Mouse (Mus musculus) splenic B cell, adult 2 months (primary cell): ENCODE measurements around the gene Adcy1.

Experiments
- DNase-seq: peaks from one replicate; pipeline ENCODE4 v3.0.0-alpha.2; 2011; ENCODE audit warnings: low read depth, low spot score
- H3K27me3 ChIP-seq: 2 replicates; pipeline ENCODE4 v1.6.1; 2012; ENCODE audit warnings: mild to moderate bottlenecking, low read length, moderate library complexity, mixed read lengths; ENCODE audit not compliant: control insufficient read depth, poor library complexity, insufficient read depth, severe bottlenecking
- H3K36me3 ChIP-seq: 2 replicates; pipeline ENCODE4 v1.6.1; 2012; ENCODE audit warnings: mild to moderate bottlenecking, low read length, moderate library complexity, mixed read lengths; ENCODE audit not compliant: control insufficient read depth, poor library complexity, insufficient read depth, severe bottlenecking

Adcy1 gene

DNA sequence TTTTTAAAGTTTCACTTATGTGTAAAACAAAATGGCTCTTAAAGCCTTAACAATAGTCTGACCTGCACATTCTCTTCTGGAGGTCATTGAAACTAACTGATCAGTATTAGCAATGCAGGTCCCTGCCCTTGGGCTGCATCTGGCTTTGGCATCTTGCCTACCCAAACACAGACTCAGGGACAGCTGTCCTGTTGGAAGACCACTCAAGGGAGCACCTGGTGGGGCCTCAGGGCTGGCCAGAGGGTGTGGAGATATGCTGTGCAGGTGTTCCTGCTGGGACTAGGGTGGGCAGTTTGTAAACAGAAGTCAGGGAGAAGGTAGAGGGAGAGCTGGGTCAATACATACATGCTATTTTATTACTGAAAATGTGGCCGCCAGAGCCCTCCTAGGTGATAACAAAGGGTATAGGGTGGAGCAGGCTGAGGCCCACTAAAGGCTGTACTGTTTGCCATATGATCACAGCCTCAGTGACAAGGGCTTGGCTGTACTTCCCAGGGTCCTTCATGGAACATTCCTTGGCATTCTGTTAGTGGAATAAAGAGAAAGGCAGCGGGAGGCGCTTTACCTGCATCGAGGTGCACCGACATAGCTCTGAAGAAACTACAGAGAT lies 73.1 kb downstream of the Adcy1 start:
- no peaks in the 10 kb centered on the region for H3K27me3 ChIP-seq
- no peaks in the 10 kb centered on the region for H3K36me3 ChIP-seq
- DNase-seq: no peak

DNA sequence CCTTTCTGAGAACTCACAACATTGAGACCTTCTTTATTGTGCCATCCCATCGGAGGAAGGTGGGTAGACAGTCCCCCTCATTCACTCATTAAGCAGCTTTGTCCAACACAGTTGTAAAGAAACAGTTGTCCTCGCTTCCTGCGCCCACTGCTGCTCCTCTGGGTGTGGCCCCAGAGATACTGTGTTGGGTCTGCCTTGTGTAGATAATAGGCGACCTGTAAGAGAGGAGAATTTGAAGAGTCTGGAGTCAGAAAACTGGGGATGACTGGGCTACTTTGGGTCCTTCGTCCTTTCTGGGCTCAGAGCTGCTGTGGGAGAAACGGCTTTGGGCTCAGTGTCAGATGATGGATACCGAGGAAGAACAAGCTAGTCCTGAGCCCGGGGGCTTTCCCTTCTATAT lies 75.1 kb downstream of the Adcy1 start:
- H3K27me3 ChIP-seq: no peaks in the 10 kb centered on the region
- H3K36me3 ChIP-seq: no peaks in the 10 kb centered on the region
- DNase-seq: no peak

DNA sequence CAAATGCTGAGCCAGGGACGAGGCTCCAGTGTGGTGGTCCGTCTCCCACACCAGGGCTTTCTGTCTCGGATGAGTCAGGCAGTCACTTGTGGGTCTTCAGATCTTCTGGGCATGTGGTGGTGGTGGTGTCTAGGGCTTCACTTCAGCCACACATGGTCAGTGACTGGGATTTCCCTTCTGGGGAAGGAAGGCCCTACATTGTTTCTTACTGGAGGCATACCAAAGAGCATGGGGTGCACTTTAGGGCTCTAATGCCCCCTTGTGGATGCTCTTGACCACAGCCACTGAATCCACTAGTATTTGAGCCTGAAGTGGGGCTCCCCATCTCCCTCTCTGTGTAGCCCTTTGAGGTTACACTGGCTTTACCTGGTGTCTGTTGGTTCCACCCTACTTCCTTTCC lies 77.2 kb downstream of the Adcy1 start:
- no peak for DNase-seq
- H3K36me3 ChIP-seq: no peaks in the 10 kb centered on the region
- no peaks in the 10 kb centered on the region for H3K27me3 ChIP-seq

DNA sequence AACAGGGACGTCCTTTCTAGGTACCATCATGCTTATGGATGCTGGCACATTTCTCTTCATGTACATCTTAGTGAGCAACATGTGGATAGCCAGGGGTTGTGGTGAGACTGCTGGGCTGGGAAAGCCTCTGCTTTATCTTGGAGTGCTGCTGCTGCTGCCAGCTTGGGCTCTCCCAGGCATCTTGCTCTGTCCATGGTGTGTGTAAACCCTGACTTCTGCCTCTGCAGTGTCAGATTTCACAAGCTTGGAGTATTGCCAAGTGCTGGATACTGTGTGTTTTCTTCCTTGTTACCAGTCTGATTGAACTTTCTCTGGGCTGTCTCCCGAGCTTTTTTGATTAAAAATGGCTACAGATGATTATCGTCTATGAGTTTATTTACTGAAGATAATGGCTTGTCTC lies 79.4 kb downstream of the Adcy1 start:
- H3K27me3 ChIP-seq: no peaks in the 10 kb centered on the region
- no peak for DNase-seq
- H3K36me3 ChIP-seq: no peaks in the 10 kb centered on the region

DNA sequence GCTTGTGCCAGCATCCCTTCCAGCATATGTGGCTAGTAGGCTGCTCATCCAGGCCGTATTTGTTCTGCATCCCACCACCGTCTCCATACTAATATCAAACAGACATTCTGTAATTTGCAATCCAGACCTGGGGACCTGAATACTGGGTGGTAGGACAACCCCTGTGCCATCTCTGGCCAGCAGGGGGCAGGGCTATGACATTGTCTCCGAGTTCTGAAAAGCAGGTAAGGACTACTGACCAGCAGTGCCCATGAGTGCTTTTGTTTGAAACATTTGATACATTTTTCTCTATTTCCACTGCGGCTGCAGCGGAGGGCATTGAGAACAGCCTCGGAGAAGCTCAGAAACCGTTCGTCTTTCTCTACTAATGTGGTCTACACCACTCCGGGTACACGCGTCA lies 81.1 kb downstream of the Adcy1 start:
- H3K36me3 ChIP-seq: no peaks in the 10 kb centered on the region
- no peak for DNase-seq
- no peaks in the 10 kb centered on the region for H3K27me3 ChIP-seq

DNA sequence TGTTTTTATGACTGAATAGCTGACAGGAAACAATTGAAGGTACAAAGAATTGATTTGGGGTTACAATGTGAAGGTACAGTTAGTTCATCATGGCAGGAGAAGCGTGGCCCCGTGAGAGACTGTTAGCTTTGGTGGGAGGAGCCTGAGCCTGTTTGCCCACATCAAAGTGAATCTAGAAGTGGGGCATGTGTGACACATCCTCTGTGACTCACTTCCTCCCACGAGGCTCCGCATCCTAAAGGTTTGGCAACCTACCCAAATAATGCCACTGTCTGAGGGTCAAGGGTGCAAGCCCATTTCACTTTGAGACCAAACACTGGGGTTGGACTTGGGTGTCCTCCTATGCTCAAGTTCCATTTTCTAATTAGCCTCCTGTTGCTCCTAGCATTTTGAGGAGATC lies 81.9 kb downstream of the Adcy1 start:
- DNase-seq: no peak
- Histone ChIP-seq H3K36me3 (no peaks in the 10 kb centered on the region), H3K27me3 (no peaks in the 10 kb centered on the region)

DNA sequence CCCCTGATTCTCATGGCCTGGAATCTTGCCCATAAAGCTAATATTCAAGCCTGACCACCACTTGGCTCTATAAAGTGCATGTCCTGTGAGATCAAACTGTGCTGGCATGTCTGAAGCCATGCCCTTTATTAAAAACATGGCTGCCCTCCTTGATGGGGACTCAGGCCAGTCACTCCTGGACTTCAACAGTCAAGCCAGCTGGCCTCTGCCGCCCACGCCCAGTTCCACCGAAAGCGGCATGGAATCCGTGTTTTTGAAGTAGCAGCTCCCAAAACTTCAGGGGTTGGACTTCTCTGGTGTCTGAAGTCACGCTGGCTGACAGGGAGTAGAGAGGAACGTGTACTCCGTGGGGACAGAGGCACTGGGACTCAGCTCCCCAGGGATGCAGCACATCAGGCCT lies 84.2 kb downstream of the Adcy1 start:
- H3K27me3 ChIP-seq: no peaks in the 10 kb centered on the region
- DNase-seq: no peak
- no peaks in the 10 kb centered on the region for H3K36me3 ChIP-seq

DNA sequence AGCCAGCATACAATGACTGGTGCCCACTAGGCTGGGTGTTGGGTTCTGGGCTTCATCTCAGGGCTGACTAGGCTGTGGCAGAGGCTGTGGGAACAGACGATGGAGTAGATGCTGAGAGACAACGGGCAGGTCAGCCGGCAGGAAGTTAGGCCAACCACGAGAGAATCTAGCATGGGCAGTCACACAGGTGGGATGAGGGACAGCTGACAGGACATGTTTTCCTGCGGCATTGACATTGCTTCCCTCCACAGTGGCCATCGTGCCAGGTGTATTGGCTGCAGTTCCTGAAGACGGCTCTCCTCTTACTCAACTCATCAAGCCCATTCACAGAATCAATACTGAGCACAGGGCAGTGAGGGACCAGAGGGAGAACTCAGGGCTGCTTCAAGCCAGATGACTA lies 84.7 kb downstream of the Adcy1 start:
- no peaks in the 10 kb centered on the region for H3K36me3 ChIP-seq
- H3K27me3 ChIP-seq: no peaks in the 10 kb centered on the region
- DNase-seq: no peak

DNA sequence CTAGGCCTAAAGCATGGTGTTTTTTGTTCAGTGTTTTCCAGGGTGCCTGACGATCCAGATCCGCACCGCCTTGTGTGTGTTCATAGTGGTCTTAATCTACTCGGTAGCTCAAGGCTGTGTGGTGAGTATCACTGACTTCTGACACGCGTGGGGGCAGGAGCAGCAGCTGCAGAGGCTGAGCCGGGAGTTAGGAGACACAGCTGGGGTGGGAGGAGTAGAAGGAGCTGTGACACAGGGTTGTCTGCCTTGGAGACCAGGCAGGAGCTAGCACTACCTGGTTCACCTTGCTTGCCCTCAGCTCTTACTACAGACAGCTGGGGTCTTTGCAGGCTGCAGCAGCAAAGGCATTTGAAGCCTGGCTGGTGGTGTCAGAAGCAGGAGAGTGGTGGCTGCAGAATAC lies 86.2 kb downstream of the Adcy1 start:
- H3K27me3 ChIP-seq: no peaks in the 10 kb centered on the region
- DNase-seq: no peak

DNA sequence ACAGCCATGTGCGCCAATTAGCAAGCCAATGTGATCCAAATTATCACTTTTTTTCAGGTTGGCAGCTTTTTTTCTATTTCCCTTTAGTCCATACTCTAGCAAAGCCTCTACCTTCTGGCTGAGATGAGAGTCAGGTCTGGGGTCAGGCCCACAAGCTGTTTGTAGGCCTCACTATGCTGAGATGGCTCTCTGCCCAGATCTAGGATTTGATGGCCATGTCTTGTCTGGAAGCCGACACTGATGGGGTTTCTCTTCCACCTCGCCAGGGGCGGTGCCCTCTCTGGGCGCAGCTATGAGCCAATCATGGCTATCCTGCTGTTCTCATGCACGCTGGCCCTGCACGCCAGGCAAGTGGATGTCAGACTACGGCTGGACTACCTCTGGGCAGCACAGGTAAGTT lies 87.2 kb downstream of the Adcy1 start:
- no peak for DNase-seq
- no peaks in the 10 kb centered on the region for H3K27me3 ChIP-seq
- H3K36me3 ChIP-seq: no peaks in the 10 kb centered on the region

More for the DNA sequence above, 86.2 kb downstream of the Adcy1 start:
- no peaks in the 10 kb centered on the region for H3K36me3 ChIP-seq

DNA sequence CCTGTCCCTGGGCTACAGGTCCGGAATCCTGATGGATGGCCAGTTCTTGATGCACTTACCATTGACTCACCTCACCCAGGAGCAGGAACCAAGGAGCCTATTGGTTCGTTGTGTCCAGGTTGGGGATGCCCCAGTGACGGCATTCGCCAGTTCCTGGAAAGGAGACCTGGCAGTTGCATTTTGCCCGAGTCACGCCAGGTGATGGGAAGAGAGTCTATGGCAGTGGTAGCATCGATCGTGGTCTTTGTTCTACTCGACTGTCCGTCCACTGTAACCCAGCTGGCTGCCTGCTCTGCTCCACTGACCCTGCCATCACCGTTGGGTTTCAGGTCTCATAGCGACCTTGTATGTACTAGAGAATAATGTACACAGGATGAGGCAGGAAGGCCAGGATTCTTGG lies 89.1 kb downstream of the Adcy1 start:
- no peaks in the 10 kb centered on the region for H3K27me3 ChIP-seq
- no peak for DNase-seq
- no peaks in the 10 kb centered on the region for H3K36me3 ChIP-seq

DNA sequence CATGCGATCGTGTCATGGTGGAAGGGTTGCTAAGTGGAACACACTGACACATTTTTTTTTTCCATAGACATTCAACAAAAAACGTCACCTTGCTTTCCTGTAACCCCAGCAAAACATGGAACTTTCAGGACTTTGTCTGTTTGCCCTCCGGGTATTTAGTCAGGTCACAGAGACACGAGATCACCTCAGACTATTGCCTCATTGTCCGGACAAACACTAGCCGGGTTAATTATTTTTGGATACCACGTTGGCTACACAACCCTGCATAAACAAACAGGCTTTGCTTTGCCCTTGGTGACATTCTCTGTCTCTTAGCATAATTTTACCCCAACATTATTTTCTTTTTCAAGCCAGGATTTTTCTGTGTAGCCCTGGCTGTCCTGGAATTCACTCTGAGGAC lies 89.8 kb downstream of the Adcy1 start:
- H3K27me3 ChIP-seq: no peaks in the 10 kb centered on the region
- no peaks in the 10 kb centered on the region for H3K36me3 ChIP-seq
- DNase-seq: no peak

DNA sequence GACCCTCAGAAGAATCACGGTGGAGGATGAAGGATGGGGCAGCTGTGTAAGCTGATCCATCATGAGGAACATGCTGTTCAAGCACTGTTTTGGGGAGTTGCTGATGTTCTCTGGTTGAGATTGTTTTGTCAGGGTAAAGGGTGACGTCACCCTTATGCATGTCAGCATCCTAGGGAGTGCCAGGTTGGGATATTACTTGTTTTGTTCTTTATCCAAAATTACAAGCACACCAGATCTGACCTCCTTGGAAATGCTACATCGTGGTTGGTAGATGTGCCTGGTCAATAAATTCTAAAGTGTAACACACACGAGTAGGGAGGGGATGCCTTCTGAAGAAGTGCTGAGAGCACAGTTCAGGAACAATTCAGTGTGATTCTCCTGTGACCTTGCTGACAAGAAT lies 93.1 kb downstream of the Adcy1 start:
- no peak for DNase-seq
- H3K36me3 ChIP-seq: no peaks in the 10 kb centered on the region
- no peaks in the 10 kb centered on the region for H3K27me3 ChIP-seq

DNA sequence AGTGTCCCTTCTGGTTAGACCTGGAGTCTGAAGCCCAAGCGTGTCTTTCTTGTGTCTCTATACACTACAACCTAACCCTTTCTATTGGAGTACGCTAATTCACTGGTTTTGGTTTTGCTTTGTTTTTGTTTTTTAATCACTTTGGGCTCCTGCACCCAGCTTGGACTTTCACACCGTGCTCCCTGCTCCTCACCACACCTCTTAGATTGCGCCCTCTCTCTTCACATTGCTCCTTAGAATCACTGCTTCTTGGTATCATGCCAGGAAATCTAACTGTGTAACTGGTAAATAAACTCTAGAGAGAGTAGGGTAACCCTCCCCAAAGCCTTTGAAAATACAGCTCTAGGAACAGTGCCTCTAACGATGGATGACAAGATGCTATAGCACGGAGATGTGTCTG lies 94.9 kb downstream of the Adcy1 start:
- no peaks in the 10 kb centered on the region for H3K36me3 ChIP-seq
- H3K27me3 ChIP-seq: no peaks in the 10 kb centered on the region
- no peak for DNase-seq

DNA sequence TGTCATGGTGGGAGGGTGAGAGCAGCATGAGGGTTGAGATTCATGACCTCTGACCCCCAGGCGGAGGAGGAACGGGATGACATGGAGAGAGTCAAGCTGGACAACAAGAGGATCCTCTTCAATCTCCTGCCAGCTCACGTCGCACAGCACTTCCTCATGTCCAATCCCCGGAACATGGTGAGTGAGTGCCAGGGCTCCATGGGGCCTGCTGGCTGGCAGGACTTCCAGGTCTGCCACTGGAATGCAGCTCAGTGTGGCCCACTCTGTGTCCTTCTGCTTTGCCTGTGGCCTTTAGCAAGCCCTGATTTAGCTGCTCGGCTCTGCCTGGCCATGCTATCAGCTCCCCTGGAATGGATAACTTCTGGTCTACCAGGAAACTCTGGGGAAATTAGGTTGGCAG lies 96.9 kb downstream of the Adcy1 start:
- no peaks in the 10 kb centered on the region for H3K36me3 ChIP-seq

DNA sequence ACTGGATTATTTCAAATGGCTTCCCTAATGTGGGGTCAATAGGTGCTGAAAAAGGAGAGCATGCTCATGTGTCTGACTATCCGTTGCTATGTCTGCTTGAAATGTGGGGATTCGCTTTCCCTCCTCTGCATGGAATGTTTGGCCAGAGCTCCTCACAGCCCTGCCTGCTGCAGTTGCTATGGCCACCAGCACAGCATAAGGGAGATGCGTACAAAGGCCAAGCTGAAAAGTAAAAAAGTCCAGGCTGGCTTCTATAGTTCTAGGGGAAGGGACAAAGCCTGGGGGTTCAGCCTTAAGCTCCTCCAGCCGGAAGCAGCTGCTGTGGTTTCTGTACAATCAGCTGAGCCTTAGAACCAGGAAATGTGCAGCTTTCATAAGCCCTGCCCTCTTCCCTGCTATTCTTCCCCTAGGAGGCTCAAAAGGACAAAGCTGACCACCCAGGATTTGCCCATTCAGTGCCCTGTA lies 97.4 kb downstream of the Adcy1 start:
- DNase-seq: no peak
- Histone ChIP-seq H3K36me3 (no peaks in the 10 kb centered on the region), H3K27me3 (no peaks in the 10 kb centered on the region)

More for the DNA sequence above, 96.9 kb downstream of the Adcy1 start:
- H3K27me3 ChIP-seq: no peaks in the 10 kb centered on the region
- DNase-seq: no peak
